In the genomic region with DNA sequence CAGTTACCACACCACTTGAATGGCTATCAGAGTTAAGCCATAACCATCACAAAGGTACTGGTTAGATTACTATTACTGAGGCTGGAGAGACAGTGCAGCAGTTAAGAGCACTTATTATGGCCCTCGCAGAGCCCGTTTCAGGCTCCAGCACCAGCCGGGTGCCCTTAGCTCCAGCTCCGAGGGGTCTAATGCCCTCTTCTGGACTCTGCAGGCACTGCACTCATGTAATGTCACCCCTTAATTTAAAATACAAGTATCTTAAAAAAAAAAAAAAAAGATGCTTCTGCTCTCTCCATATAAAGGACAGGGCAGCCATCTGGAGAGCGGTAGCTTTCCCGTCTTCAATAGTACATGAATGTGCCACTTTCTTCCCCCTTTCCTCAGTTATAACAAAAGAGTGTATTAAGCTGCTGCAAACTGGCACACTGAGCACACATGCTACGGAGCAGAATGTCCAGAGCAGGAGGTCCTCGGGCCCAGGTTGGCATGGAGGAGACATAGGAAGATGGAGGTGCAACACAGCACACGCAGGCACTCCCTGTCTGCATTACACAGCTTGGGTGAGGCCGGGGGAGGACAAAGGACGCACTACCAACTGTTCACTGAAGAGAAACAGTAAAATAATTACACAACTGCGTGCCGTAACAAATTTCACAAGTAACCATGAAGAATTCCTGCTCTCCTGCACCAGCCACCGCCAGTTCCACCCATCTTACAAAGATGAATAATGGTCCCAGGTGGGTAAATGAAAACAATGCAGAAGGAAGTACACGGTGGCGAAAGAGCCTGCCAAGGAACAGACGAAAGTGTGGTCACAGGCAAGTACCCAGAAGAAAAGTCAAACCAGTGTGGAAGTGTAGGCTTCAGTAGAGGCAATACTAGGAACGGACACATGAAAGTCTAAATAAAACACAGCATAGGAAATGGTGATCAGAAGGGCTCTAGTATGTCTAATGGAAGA, we compare ENCODE assay signal across 9 mouse cellular contexts. TPM values are rescaled to one million over a fixed set of nuclear protein-coding genes. Genes with fewer than 3 reads are reported as not detected.
DNase-seq lines count a peak whose midpoint lies in the region; ATAC-seq and TF ChIP-seq lines count a peak whose summit lies in the region.
"Had no signal": no experiment of that assay in that cellular context is flagged by ENCODE, and none has a peak within 500 bp of the region (broad histone marks: within the 10 kb centered on the region; RNA-seq: fewer than 3 reads in every experiment).

No protein-coding gene starts in this region.

- H3K4me3 ChIP-seq in layer of hippocampus, adult 2 months = no peak overlapping the region

- no peak for DNase-seq in layer of hippocampus, adult 2 months (ENCODE audit: low spot score in 2 of 2)
- no peak for DNase-seq in layer of hippocampus, adult 8-10 months (ENCODE audit: low spot score in 2 of 2)
- peak; percentile 23 to 39 for DNase-seq in B cell, adult 2 months
- peak; percentile 4 for DNase-seq in MEL-GATA-1-ER (ENCODE audit: extremely low read depth, low read depth)
- DNase-seq in urinary bladder, adult 18-20 months (ENCODE audit: low spot score in 2 of 2) = no peak
- no peak for DNase-seq in kidney, postnatal 10 days
- no peak for DNase-seq in kidney, postnatal 14 days
- DNase-seq: kidney, postnatal 25 days had no signal

- no peak overlapping the region; the same call in 1 of the 2 replicates for H3K27ac ChIP-seq in layer of hippocampus, adult 2 months

- TF ChIP-seq CTCF in layer of hippocampus, adult 2 months (conservative IDR thresholded peaks at IDR 0.05) = peak; percentile 65

- peak; percentile 42; the same call in 1 of the 2 replicates for ATAC-seq in erythroid progenitor cell, adult 5-6 weeks (replicated peaks; ENCODE audit: low FRiP score, poor library complexity, severe bottlenecking)

RNA-seq across cellular contexts. Expression of gene Atp6v1a, which starts 35.4 kb away (rescaled TPM):
- 100 to 1,000 TPM; 535 to 581 TPM for total RNA-seq in layer of hippocampus, adult 2 months (2021)
- total RNA-seq in layer of hippocampus, adult 8-10 months (2022) = 100 to 1,000 TPM; 529 to 603 (median 565) TPM
- 13.0 TPM in 2 replicates for total RNA-seq in erythroid progenitor cell, adult 5-6 weeks (2015; ENCODE audit: low replicate concordance)
- total RNA-seq in erythroid progenitor cell, adult 5-6 weeks (2017; ENCODE audit: low replicate concordance) = 16.3 and 18.0 TPM in 2 replicates

RNA-seq across cellular contexts. Expression of gene Naa50, which starts 35.5 kb away (rescaled TPM):
- 10 to 100 TPM; 59.2 to 61.1 TPM for total RNA-seq in layer of hippocampus, adult 2 months (2021)
- total RNA-seq in layer of hippocampus, adult 8-10 months (2022) = 10 to 100 TPM; 59.0 to 71.1 (median 64.7) TPM
- total RNA-seq in erythroid progenitor cell, adult 5-6 weeks (2015; ENCODE audit: low replicate concordance) = 34.0 and 35.0 TPM in 2 replicates
- 36.5 and 47.6 TPM in 2 replicates for total RNA-seq in erythroid progenitor cell, adult 5-6 weeks (2017; ENCODE audit: low replicate concordance)

RNA-seq across cellular contexts. Expression of gene Gramd1c, which starts 40.9 kb away (rescaled TPM):
- 1 to 10 TPM; 4.6 to 5.1 TPM for total RNA-seq in layer of hippocampus, adult 2 months (2021)
- 1 to 10 TPM; 3.6 to 8.0 (median 5.4) TPM for total RNA-seq in layer of hippocampus, adult 8-10 months (2022)
- 0.84 and 2.5 TPM in 2 replicates for total RNA-seq in erythroid progenitor cell, adult 5-6 weeks (2015; ENCODE audit: low replicate concordance)
- total RNA-seq in erythroid progenitor cell, adult 5-6 weeks (2017; ENCODE audit: low replicate concordance) = 1.2 and 2.1 TPM in 2 replicates

Comparison
In these comparisons a context has a peak if more than half of its experiments do, and no peak if none do; other contexts are left out.
1. DNase-seq: peak in B cell, adult 2 months (2 of 2) and MEL-GATA-1-ER (single experiment); none in layer of hippocampus, adult 2 months (0 of 2), layer of hippocampus, adult 8-10 months (0 of 2), urinary bladder, adult 18-20 months (0 of 2), kidney, postnatal 10 days (single experiment) and kidney, postnatal 14 days (single experiment).
2. RNA of gene Atp6v1a, which starts 35.4 kb away (total RNA-seq): 535 to 581 TPM in layer of hippocampus, adult 2 months and 529 to 603 TPM in layer of hippocampus, adult 8-10 months; 13.0 to 18.0 TPM in erythroid progenitor cell, adult 5-6 weeks; every median in the first group is over 10 times any median in the second.